Mouse (Mus musculus) ES-E14 (cell line): ENCODE data around the gene Wdr60. TPM values are rescaled to one million over a fixed set of nuclear protein-coding genes. Genes with fewer than 3 reads are reported as not detected.

ENCODE experiments used
- DNase-seq: peaks from one replicate; pipeline ENCODE4 v3.0.0-alpha.2; 2013; ENCODE audit warnings: low read depth, low spot score
- H3K27ac ChIP-seq: 2 replicates; pipeline ENCODE4 v1.5.1; 2012; ENCODE audit warnings: low read depth, mild to moderate bottlenecking, low read length, moderate library complexity, mixed read lengths; ENCODE audit not compliant: poor library complexity, insufficient read depth, severe bottlenecking
- H3K36me3 ChIP-seq: 2 replicates; pipeline ENCODE4 v1.6.1; 2012; ENCODE audit warnings: mild to moderate bottlenecking, low read length, moderate library complexity, mixed read lengths; ENCODE audit not compliant: control insufficient read depth, poor library complexity, insufficient read depth, severe bottlenecking
- H3K4me1 ChIP-seq, 2 experiments: fragments of 150-350 bp in 1 of 2; sonication (generic) in 1 of 2; 2 replicates each; pipeline ENCODE4 v1.6.1; 2012; ENCODE audit warnings: low read length in 2 of 2, mild to moderate bottlenecking in 1 of 2, mixed read lengths in 1 of 2; ENCODE audit not compliant: control insufficient read depth in 2 of 2, insufficient read depth in 2 of 2, poor library complexity in 1 of 2
- H3K4me3 ChIP-seq, 2 experiments: fragments of 150-350 bp in 1 of 2; sonication (generic) in 1 of 2; 2 replicates each; pipeline ENCODE4 v1.5.1; 2012; ENCODE audit warnings: low read length in 2 of 2, low read depth in 1 of 2, mild to moderate bottlenecking in 1 of 2, mixed read lengths in 1 of 2; ENCODE audit not compliant: insufficient read depth in 1 of 2, poor library complexity in 1 of 2, severe bottlenecking in 1 of 2
- H3K9ac ChIP-seq: 2 replicates; pipeline ENCODE4 v1.6.1; 2012; ENCODE audit warnings: low read depth, mild to moderate bottlenecking, low read length, mixed read lengths; ENCODE audit not compliant: poor library complexity, insufficient read depth, severe bottlenecking
- H3K9me3 ChIP-seq: fragments of 150-350 bp; sonication (generic); 2 replicates; pipeline ENCODE4 v1.6.1; 2012; ENCODE audit warnings: low read depth, mild to moderate bottlenecking, low read length; ENCODE audit not compliant: control insufficient read depth, insufficient read depth
- CHD2 ChIP-seq: IDR thresholded peaks from 2 replicates; pipeline ENCODE4 v1.6.1; 2014; ENCODE audit warnings: mild to moderate bottlenecking, low read depth, low read length, inconsistent platforms
- HCFC1 ChIP-seq: IDR thresholded peaks from 2 replicates; pipeline ENCODE4 v1.6.1; 2012; ENCODE audit warnings: low read length, inconsistent platforms, borderline replicate concordance; ENCODE audit not compliant: insufficient read depth
- MAFK ChIP-seq: IDR thresholded peaks from 2 replicates; pipeline ENCODE4 v1.6.1; 2014; ENCODE audit warnings: mild to moderate bottlenecking, low read depth, low read length, inconsistent platforms; ENCODE audit not compliant: insufficient read depth
- ZC3H11A ChIP-seq: IDR thresholded peaks from 2 replicates; pipeline ENCODE4 v1.6.1; 2012; ENCODE audit warnings: low read depth, mild to moderate bottlenecking, inconsistent platforms, low read length, borderline replicate concordance
- ZNF384 ChIP-seq: IDR thresholded peaks from 2 replicates; pipeline ENCODE4 v1.6.1; 2012; ENCODE audit warnings: low read depth, low read length, inconsistent platforms
- in situ Hi-C, 2 experiments: fragments of 600-800 bp; cut with MboI; formaldehyde crosslinking; loops; one replicate each; pipeline ENCODE4 v1.15.1; 2025; ENCODE audit warnings: low sequenced_read_pairs in 2 of 2, inconsistent platforms in 1 of 2; ENCODE audit not compliant: unreplicated experiment in 2 of 2
- total RNA-seq: library from RNA; depleted of rRNA; stranded (reverse); fragments of 300-350 nt; gene quantifications from 2 replicates; pipeline ENCODE4 v1.2.3, GENCODE M21; 2012

The Wdr60 gene
- total RNA-seq, 1 experiment, result 5.6 TPM

DNA sequence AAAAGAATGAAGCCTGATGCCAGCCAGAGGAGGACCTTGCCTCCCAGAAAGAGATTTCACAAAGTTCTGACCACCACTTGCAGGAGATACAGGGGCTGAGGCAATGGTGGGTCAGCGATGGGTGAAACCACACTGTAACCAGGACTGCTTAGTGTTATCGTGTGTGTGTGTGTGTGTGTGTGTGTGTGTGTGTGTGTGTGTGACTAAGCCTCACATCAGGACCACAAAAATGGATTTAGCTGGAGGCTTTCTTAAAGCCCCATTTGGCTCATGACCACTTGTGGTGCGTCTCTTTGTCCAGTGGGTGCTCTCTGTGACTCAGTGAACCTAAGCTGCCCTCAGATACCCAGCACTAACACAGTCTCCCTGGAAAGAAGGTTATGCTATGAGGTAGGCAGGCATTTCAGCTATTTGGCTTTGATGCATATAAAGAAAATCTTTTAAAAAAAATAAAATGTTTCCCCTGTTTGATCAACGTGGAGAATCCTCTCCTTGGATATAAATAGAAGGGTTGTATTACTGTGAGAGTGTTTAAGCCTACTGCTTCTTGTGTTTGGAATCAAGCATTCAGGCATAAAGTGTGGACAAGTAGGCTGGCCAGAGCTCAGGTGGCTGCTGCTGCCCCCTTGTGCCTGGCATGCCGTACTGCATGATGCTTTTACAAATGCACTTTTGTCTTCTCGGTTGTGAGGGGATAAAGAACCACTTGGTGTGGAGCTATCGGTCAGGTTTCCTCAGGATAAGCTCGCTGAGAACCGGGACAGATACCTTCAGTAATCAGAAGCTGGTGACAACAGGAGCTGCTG lies 60.4 kb downstream of the Wdr60 start:
- Histone ChIP-seq H3K4me3 (no peak overlapping the region), H3K36me3 (no peaks in the 10 kb centered on the region), H3K9me3 (no peaks in the 10 kb centered on the region), H3K27ac (no peak overlapping the region), H3K4me1 (no peaks in the 10 kb centered on the region), H3K9ac (no peak overlapping the region)
- in situ Hi-C loops, result no loop called here
- TF ChIP-seq HCFC1 (no peak), MAFK (no peak)
- peak; percentile 25 for DNase-seq

- no peak for DNase-seq
These were observed 64.0 kb downstream of the Wdr60 start for GRCm38 (mm10) chr12:116198791-116199190.

GRCm38 (mm10) chr12:116196221-116196620 lies 66.6 kb downstream of the Wdr60 start:
- no peaks in the 10 kb centered on the region for H3K9me3 ChIP-seq
- H3K4me1 ChIP-seq, result no peaks in the 10 kb centered on the region
- no peak overlapping the region for H3K4me3 ChIP-seq
- H3K9ac ChIP-seq, result no peak overlapping the region
- no peak for TF ChIP-seq HCFC1
- no peak for TF ChIP-seq ZC3H11A
- no peak for TF ChIP-seq MAFK
- no peak for TF ChIP-seq ZNF384
- no peak for TF ChIP-seq CHD2
- DNase-seq, result no peak
- in situ Hi-C loops, result no loop called here
- no peak overlapping the region for H3K27ac ChIP-seq
- no peaks in the 10 kb centered on the region for H3K36me3 ChIP-seq

More at GRCm38 (mm10) chr12:116198791-116199190, 64.0 kb downstream of the Wdr60 start:
- H3K36me3 ChIP-seq, result no peaks in the 10 kb centered on the region
- no peak overlapping the region for H3K27ac ChIP-seq
- H3K9ac ChIP-seq, result no peak overlapping the region
- no peaks in the 10 kb centered on the region for H3K9me3 ChIP-seq
- H3K4me3 ChIP-seq, result no peak overlapping the region
- TF ChIP-seq HCFC1 (no peak), CHD2 (no peak), MAFK (no peak), ZNF384 (no peak), ZC3H11A (no peak)
- no peaks in the 10 kb centered on the region for H3K4me1 ChIP-seq
- in situ Hi-C loops, result no loop called here

GRCm38 (mm10) chr12:116194641-116195040 lies 68.2 kb downstream of the Wdr60 start:
- TF ChIP-seq HCFC1 (no peak), ZNF384 (no peak), CHD2 (no peak), ZC3H11A (no peak), MAFK (no peak)
- Histone ChIP-seq H3K9me3 (no peaks in the 10 kb centered on the region), H3K36me3 (no peaks in the 10 kb centered on the region), H3K4me1 (no peaks in the 10 kb centered on the region), H3K9ac (no peak overlapping the region), H3K4me3 (no peak overlapping the region), H3K27ac (no peak overlapping the region)
- in situ Hi-C loops, result no loop called here
- no peak for DNase-seq

GRCm38 (mm10) chr12:116193952-116194351 lies 68.9 kb downstream of the Wdr60 start:
- Histone ChIP-seq H3K4me1 (no peaks in the 10 kb centered on the region), H3K4me3 (no peak overlapping the region), H3K27ac (no peak overlapping the region), H3K36me3 (no peaks in the 10 kb centered on the region), H3K9me3 (no peaks in the 10 kb centered on the region), H3K9ac (no peak overlapping the region)
- TF ChIP-seq HCFC1 (no peak), CHD2 (no peak), ZC3H11A (no peak), MAFK (no peak), ZNF384 (no peak)
- in situ Hi-C loops, result no loop called here
- DNase-seq, result no peak
